Mouse (Mus musculus): ENCODE results near the gene Zfp366. TPM values are rescaled to one million over a fixed set of nuclear protein-coding genes. Genes with fewer than 3 reads are reported as not detected.

Zfp366 gene
- total RNA-seq, 2 experiments from 2014 or later: 0.04 to 0.69 TPM

DNA sequence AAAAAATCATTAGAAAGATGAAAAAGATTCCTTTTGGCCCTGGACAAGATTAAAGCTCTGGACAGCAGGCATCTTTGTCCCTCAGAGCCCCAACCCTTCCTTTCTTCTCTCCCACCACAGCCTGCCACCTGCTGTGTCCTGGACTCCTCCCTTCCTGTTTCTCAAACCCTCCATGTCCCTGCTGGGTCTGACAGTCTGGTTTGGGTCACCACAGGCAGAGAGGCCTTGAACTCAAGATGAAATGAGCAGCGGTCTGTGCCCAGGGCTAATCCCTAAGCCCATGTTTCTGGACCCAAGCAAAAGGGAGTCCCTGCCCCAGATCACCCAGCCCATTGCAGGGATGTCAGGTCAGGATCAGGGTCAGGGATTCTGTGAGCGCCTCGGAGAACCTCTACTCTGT, 60.3 kb downstream of the Zfp366 start:
- ATAC-seq (ENCODE audit: poor library complexity, severe bottlenecking): no peak

DNA sequence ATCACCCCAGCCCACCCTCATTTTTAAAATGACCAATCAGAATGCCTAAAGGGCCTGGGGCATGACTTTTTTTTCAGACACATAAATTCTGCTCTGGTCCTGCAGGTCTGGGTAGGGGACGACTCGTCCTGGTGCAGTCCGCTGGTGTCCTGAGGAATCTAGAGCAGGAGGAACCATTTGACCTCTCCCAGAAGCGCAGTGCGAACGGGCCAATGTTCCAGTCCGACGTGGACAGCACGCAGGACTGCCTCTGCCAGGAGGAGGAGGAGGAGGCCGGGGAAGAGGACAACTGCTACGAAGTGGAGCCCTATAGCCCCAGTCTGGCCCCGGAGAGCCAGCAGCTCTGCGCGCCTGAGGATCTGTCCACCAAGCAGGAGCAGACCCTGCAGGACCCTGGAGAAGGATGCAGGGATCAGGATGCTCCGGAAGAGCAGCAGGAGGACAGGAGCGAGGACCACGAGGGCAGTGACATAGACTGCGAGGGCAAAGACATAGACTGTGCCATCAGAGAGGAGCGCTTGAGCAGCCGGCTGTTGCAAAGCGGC, 61.4 kb downstream of the Zfp366 start:
- no peak for ATAC-seq (ENCODE audit: poor library complexity, severe bottlenecking)

DNA sequence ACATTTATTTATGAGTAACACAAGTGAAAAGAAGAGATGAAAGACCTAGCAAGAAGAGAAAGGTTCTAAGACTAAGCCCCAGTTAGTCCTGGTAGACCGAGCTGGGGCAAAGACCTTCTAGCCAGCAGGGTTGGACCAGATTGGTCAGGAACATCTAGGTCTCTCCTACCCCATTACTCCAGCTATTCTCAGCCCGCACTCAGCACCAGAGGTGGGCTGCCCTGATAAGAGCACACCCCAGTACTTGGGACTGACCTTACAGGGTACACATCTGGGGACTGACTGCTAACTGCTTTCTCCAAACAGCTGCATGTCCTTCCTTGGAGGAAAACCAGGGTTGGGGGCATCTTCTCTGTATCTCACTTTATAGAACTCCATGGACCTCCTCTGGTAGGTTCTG, 66.2 kb downstream of the Zfp366 start:
- ATAC-seq (ENCODE audit: poor library complexity, severe bottlenecking): no peak

DNA sequence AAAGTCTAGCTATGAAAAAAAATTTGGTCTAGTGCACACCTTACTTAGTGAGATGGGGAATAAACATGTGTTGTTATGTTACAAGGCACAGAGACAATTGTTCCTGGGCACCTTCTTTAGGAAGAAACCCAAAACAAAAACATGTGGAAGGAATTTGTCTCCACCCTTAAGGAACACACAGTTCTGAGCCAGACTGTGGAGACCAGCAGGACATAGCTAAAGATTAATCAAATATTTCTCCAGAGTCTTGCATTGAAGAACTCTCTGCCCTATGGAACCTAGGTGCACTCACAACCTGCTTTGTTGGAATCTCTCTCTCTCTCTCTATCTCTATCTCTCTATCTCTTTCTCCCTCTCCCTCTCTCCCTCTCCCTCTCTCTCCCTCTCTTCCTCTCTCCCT, 69.6 kb downstream of the Zfp366 start:
- ATAC-seq (ENCODE audit: poor library complexity, severe bottlenecking): no peak

DNA sequence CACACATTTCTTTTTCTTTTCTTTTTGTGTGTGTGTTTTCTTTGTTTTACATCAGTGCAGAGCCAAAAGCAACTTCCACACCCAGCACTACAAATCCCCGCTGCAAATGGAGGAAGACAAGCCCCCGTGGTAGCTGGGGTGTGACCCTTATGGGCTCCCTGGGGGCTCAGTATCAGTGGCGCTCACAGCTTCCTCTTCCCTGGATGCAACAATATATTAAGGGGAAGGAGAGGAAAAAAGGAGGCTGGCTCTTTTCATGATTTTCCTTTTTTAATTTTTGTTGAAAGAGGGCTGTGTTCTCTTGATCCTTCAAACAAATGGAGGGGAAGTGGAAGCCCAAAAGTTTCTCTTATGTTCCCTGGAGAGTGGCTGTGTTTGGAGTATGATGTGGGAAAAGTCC, 70.2 kb downstream of the Zfp366 start:
- no peak for ATAC-seq (ENCODE audit: poor library complexity, severe bottlenecking)

DNA sequence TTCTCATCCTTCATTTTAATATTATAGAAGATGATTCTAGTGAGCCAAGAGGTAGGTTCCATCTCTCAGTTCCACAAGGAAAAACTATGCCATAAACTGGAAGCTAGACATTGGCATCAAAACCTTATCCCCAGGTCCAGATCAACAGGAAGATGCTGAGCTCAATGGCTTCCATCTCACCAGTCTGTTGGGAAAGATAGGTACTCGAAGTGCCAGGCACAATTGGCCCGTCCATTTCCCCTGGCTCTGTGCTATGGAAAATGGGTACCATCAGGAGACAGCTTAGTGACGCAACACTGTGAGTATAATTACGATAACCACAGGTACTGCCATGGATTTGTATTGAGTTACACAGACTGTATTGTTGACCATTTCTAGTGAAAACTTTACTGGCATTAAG, 72.3 kb downstream of the Zfp366 start:
- no peak for ATAC-seq (ENCODE audit: poor library complexity, severe bottlenecking)

DNA sequence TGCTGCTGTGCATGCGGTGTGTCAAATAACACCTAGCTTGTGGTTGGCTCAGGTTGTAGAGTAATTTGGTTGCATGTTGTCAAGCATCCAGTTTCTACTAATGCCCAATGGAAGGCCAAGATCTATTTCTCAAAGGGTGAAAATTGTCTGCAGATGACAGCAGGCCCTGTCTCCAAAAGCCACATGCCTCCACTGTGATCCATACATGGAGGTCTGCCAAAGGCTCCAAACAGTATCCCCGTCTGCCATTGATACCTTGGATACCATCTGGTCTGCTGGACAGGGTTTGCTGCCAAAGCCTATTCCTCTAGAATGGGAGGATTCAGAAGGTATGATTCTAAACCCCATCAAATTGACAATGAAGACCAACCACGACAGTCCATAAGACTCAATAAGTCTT, 74.1 kb downstream of the Zfp366 start:
- no peak for ATAC-seq (ENCODE audit: poor library complexity, severe bottlenecking)

DNA sequence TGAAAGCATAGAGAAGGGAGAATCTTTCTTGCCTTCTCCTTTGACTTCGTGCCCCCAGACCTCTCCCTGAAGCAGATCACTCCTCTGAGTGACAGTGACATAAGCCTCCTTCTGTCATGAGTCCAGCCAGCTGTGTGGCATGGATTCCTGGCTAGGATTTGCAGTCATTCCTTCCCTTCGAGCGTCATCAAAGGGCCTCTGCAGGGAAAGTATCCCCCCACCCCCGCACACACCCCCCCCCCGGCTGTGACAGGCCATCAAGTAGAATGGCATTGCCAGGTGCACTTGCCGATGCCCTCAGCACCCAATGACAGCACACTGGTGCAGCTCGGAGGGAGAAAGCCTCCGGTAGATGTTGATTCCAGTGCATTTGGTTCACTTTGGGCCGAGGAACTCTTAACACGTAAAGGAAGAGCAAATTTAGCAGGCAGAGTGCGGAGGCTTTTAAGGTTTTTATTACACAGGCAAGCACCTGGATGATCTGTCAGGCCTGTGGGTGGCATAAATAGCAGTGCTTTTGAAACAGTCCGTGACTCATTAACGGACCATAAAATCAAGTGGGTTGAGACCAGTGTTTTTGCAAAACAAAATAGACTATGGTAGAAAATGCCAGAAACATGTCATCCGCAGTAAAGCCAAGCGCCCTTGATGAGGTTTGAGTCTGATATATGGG, 75.0 kb downstream of the Zfp366 start:
- ATAC-seq (ENCODE audit: poor library complexity, severe bottlenecking): no peak

DNA sequence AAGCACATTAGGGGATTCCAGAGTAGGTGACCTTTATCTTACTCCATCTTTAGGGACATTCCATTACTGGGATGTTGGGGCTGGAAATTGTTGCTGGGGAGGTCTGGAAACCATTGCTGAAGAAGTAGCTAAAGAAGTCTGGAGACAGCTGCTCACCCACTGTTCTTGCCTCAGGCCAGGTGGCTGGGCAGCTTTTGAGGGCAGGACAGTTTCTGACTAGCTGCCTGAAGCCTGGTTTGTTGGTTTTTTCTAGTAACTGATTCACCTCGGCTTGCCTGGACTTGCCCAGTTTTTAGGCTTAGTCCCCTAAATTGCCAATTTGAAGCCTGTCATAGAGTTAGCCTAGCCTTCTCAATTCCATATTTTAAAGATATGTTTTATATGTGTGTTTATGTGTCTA, 77.8 kb downstream of the Zfp366 start:
- no peak for ATAC-seq (ENCODE audit: poor library complexity, severe bottlenecking)

DNA sequence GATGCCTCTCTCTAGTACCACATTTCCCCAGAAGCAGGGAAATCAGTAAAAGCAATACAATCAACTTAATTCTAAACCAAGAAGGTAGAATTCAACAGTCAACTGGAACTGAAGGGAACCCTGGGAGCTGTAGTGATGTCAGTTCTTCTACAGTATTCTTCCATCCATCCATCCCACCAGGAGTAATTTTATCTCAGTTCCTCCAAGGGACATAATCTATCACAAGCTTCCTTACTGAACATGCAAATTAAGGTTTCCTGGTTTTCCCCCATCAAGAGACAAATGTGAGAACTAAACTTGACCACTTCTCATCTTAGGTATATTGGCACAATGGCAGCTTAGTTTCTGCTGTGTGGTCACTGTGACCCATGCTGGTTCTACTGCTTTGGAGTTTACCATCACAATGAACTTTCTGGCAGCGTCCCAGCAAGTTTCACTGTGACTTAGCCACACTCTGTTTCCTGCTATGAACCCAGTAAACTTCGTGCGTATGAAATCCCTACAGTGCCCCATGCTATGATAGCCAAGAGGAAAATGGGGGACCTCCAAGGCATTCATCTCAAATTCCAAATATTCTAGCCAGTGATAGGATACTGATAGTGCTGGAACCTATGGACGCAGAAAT, 78.6 kb downstream of the Zfp366 start:
- no peak for ATAC-seq (ENCODE audit: poor library complexity, severe bottlenecking)

DNA sequence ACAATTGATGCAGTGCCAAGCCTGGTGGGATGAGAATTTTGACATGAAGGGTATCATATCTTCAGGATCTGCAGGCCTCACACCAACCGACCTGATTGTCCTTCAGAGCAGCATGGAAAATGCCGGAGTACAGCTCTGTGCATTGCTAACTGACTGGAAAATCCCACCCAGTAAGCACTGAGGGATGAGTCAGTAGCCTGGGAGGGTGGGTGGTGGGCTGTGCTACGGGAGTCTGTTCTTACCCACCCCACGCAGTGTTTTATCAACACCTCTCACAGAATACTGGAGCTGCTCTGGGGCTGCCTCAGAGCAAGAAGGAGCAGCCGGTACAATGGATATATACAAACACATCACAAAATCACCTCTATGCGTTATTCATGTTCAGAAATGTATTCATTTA, 79.9 kb downstream of the Zfp366 start:
- no peak for ATAC-seq (ENCODE audit: poor library complexity, severe bottlenecking)

DNA sequence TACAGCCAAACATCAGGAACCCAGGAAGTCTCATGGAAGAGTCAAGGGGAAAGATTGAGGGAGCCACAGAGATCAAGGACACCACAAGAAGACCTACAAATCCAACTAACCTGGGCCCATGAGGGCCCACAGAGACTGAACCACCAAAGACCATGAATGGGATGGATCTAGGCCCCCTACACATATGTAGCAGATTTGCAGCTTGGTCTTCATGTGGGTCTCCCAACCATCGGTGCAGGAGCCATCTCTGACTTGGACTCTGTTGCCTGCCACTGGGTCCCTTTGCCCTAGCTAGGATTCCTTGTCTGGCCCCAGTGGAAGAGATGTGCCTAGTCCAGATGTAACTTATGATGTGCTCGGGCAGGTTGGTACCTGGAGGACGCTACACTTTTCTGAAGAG, 87.4 kb downstream of the Zfp366 start:
- ATAC-seq (ENCODE audit: poor library complexity, severe bottlenecking): no peak

DNA sequence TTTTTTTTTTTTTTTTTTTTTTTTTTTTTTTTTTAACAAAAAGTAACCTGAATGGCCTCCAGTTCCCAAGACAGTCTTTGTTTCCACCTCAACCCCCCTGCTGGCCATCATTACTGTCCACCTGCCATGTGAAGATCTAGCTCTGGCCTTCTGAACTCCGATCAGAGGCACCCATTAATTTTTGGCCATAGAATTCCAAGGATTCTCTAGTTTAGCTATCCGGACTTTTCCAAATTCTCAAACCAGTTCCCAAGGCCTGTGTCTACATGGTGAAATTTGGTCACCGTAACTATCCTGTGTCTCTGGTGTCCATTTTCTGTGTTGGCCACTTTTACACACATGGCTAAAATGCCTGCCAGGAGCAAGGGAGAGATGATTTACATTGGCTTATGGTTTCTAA, 92.9 kb downstream of the Zfp366 start:
- no peak for ATAC-seq (ENCODE audit: poor library complexity, severe bottlenecking)

DNA sequence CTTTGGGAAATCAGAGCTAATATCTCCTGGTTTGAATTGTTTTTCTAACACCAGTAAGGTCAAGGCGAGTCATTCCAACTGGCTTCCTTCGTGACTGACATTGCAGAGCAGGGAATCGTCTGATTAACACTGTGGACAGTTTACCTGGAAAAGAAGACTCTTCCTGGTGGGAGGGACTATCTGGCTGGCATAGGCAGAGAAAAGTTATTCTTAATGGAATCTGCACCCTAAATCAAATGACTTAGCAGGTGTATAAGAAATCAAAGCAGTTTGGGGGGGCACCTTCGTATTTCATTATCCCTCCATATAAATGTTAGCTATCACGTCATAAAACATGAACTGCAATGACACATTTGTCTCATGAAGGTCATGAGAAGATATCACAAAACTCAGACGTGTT, 93.9 kb downstream of the Zfp366 start:
- ATAC-seq (ENCODE audit: poor library complexity, severe bottlenecking): no peak

DNA sequence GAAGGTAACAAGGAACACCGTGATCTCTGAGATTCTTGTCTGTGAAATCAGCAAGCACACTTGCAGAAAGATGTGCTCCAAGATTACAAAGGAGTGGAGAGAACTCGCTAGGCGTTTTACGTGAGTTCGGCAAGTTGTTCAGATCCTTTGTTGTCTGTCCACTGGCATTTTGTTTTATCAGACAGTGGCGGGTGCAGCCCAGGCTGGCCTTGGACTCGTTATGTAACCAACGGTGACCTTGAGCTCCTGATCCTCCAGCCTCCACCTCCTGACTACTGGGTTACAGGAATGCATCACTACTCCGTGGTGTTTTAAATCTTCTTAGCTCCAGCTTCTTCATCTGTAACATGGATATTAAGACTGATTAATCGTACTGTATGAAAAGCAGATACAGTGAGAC, 94.7 kb downstream of the Zfp366 start:
- ATAC-seq (ENCODE audit: poor library complexity, severe bottlenecking): no peak

DNA sequence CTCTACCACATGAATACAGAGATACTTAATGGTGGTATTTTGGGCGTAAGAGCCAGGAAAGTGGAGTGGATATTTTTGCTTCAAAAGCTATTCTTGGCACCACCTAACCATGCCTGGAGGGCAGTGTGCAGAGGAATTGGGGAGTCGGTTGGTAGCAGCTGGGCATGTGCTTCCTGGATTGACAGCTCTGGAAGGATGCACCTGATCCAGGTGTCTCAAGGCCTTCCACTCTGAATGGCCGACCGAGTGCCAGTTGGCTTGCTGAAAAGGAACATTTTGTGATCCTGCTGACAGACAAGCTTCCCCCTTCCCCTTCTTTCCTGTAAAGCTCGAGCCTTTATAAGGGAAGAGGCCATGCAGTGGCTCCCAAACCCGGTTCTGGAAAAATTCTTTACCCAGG, 98.3 kb downstream of the Zfp366 start:
- no peak for ATAC-seq (ENCODE audit: poor library complexity, severe bottlenecking)

DNA sequence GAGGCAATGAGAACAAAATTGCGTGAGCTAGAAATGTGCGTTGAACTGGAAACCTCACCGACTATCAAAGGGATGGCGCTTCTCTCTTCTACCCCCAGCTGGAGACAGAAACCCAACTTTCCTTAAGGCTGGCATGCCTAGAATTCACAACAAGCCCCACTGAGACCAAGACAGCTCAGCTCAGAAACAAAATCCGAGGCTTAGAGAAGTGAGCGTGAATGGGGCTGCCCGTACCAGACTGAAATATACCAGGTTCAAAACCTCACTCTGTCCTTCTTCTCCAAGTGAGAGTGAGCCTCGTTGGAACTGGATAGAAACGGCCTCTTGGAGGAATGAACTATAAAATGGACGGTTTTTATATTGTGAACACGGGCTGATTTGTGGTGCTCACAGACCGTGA, 99.3 kb downstream of the Zfp366 start:
- no peak for ATAC-seq (ENCODE audit: poor library complexity, severe bottlenecking)

DNA sequence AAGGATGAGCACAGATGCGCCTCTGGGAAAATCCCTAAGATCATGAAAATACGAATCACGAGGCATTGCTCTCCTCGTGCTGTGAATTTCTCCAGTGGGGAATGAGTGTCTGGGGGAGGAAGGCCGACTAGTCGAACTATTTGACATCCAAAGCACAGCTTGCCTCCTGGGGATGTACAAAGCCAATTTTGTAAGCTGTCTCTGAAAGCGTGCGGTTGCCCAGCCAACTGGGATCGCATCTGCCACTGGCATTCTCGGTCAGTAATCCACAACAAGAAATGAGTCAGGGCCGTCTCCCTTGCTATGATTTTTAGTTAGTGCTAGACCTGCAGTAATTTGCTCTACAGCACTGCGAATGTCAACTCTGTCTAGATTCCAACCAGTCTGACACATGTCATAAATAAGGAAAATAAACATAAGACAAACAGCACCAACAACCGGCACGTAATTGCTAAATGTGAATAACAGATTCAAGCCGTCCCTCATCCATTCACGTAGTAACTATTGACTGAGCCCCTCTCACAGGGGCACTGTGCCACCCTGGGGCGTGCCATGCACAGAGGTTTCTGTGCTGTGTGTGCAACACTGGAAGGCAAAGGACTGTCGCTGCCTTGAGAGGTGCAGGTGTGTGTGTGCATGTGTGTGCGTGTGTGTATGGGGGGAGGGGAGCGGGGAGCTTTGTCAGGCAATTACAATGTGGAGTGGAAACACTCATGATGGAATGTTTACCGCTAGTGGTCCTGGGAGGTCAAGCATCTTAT, 100.0 kb downstream of the Zfp366 start:
- no peak for ATAC-seq (ENCODE audit: poor library complexity, severe bottlenecking)

DNA sequence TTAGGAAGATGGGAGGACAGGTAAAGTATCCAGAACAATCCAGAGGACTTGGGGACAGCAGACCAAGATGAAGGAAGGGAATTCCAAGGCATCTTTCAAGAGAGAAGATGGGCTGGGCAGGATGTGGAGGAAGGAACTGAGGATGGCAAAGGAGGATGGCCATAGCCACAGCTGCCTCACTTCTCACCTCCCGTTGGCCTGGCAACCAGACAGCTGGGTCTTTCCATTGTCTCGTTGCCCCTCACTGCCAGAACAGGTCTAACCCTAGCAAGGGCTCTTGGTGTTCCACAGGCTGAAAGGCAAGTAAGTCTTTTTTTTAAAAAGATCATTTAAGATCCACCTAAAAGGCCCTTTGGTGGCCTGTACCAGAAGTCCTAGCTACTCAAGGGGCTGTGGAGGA, 100.6 kb downstream of the Zfp366 start:
- no peak for ATAC-seq (ENCODE audit: poor library complexity, severe bottlenecking)

DNA sequence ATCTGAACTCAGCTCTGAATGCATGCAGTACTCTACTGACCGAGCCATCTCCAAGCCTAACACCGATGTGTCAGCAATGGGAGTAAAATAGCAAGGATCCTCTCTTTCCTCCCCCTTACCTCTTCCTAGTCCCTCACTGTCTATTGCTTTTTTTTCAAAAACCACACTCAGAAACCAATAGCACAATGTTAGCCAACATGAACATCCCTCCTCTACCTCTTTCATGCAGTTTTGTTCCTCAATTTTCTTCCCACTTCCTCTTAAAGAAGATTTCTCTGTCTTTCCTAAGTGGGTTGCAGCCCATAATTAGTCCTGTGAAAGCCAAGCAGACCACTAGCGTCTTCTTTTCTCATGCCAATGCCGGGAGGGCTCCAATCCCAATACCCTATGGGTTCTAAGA, 102.6 kb downstream of the Zfp366 start:
- peak; percentile 73 for ATAC-seq (ENCODE audit: poor library complexity, severe bottlenecking)

DNA sequence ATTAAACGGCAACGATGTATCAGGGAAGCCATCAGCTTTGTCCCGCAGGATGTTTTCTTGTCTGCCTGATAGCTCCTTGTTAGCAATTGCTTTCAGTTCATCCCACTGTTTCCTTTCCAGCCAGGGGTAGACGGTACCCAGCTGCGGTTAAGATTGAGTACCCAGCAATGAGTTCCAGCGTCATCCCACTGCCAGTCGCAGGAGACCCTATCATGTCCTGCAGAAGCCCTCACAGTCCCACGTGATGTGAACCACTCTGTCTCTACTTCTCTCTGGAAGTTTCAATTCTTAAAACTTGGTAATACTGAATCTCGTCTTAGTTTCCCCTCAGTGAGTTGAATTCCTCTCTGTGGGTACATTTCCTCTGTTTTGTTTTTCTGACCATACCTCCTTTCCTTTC, 103.2 kb downstream of the Zfp366 start:
- peak; percentile 82 for ATAC-seq (ENCODE audit: poor library complexity, severe bottlenecking)

DNA sequence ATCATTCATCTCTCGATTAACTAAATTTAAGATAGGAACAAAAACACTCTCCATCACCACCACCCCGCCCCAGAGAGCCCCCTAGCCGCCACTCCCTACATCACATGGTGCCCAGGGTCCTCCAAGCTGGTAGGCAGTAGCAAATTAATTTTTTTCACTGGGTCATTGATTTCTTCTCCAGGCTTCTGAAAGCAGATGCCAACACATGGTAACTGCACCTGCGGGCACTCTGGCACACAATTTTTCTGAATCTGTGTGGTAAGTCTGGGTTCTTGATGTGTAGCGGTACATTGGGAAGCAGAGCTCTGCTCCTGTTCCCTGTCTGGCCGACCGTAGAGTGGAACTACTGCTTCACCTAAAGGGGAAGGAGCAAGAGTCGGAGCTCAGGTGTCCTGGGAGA, 106.1 kb downstream of the Zfp366 start:
- no peak for ATAC-seq (ENCODE audit: poor library complexity, severe bottlenecking)
